ENCODE assay signal across 9 mouse cellular contexts in the genomic region with DNA sequence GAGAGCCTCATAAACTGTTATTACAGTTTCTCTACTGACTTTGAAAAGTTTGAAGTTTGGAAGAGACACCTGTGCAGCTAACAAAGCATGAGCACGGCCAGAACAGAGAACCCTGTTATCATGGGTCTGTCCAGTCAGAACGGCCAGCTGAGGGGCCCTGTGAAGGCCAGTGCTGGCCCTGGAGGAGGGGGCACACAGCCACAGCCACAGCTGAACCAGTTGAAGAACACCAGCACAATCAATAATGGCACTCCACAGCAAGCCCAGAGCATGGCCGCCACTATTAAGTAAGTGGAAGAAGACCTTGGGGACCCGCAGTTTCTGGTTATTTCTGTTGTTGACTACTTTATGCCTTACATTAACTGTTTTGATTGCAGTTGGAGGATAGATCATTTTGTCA. TPM values are rescaled to one million over a fixed set of nuclear protein-coding genes. Genes with fewer than 3 reads are reported as not detected.
DNase-seq lines count a peak whose midpoint lies in the region; ATAC-seq lines count a peak whose summit lies in the region.
"Had no signal": no experiment of that assay in that cellular context is flagged by ENCODE, and none has a peak within 500 bp of the region (broad histone marks: within the 10 kb centered on the region; RNA-seq: fewer than 3 reads in every experiment).

No protein-coding gene starts in this region.

- H3K9me3 ChIP-seq in heart, embryonic 13.5 days, result no peaks in the 10 kb centered on the region
- no peaks in the 10 kb centered on the region for H3K9me3 ChIP-seq in hindbrain, embryonic 13.5 days
- no peaks in the 10 kb centered on the region for H3K9me3 ChIP-seq in midbrain, embryonic 12.5 days

- peak overlapping the region; percentile 100 for H3K4me3 ChIP-seq in heart, embryonic 13.5 days
- H3K4me3 ChIP-seq in brown adipose tissue, adult 24 weeks (ENCODE audit: insufficient read depth, low read depth, low read length), result peak overlapping the region; percentile 39; the same call in 1 of the 2 replicates
- H3K4me3 ChIP-seq in hindbrain, embryonic 13.5 days, result peak overlapping the region; percentile 31
- peak overlapping the region; percentile 17 for H3K4me3 ChIP-seq in midbrain, embryonic 12.5 days

- H3K4me1 ChIP-seq in heart, embryonic 13.5 days, result peaks cover 45% of the 10 kb centered on the region
- peaks cover 13% of the 10 kb centered on the region for H3K4me1 ChIP-seq in brown adipose tissue, adult 24 weeks (ENCODE audit: control insufficient read depth, insufficient read depth, insufficient read length, low read length)
- H3K4me1 ChIP-seq in hindbrain, embryonic 13.5 days (replicated peaks), result peaks cover 42% of the 10 kb centered on the region
- peaks cover 31% of the 10 kb centered on the region for H3K4me1 ChIP-seq in midbrain, embryonic 12.5 days

- H3K4me2 ChIP-seq in heart, embryonic 13.5 days, result peak overlapping the region; percentile 74
- peak overlapping the region; percentile 68 for H3K4me2 ChIP-seq in hindbrain, embryonic 13.5 days
- H3K4me2 ChIP-seq in midbrain, embryonic 12.5 days (replicated peaks), result peak overlapping the region; percentile 60

- no peaks in the 10 kb centered on the region for H3K27me3 ChIP-seq in heart, embryonic 13.5 days (replicated peaks)
- no peaks in the 10 kb centered on the region for H3K27me3 ChIP-seq in hindbrain, embryonic 13.5 days
- no peaks in the 10 kb centered on the region for H3K27me3 ChIP-seq in midbrain, embryonic 12.5 days

- DNase-seq in heart, adult 18-20 months, result no peak
- DNase-seq in left cerebral cortex, adult 9 months (ENCODE audit: low spot score in 2 of 2), result no peak
- no peak for DNase-seq in layer of hippocampus, adult 8-10 months (ENCODE audit: low spot score in 2 of 2)
- DNase-seq in layer of hippocampus, postnatal 14 days (ENCODE audit: low spot score in 2 of 2), result no peak
- DNase-seq: adrenal gland, postnatal 36 days had no signal

- ATAC-seq in heart, embryonic 13.5 days (ENCODE audit: extremely low read depth, insufficient number of reproducible peaks, low FRiP score, low TSS enrichment), result no peak
- no peak for ATAC-seq in hindbrain, embryonic 13.5 days (ENCODE audit: low FRiP score)
- no peak for ATAC-seq in midbrain, embryonic 12.5 days (ENCODE audit: low FRiP score, low read depth)

- peaks cover 52% of the 10 kb centered on the region for H3K36me3 ChIP-seq in heart, embryonic 13.5 days
- peaks cover 39% of the 10 kb centered on the region for H3K36me3 ChIP-seq in hindbrain, embryonic 13.5 days
- H3K36me3 ChIP-seq in midbrain, embryonic 12.5 days, result peaks cover 42% of the 10 kb centered on the region

- H3K27ac ChIP-seq in heart, embryonic 13.5 days (replicated peaks), result no peak overlapping the region
- no peak overlapping the region for H3K27ac ChIP-seq in brown adipose tissue, adult 24 weeks (replicated peaks; ENCODE audit: low read depth, low read length)
- H3K27ac ChIP-seq in hindbrain, embryonic 13.5 days, result no peak overlapping the region
- no peak overlapping the region for H3K27ac ChIP-seq in midbrain, embryonic 12.5 days (replicated peaks)

- WGBS in heart, embryonic 13.5 days, result 39% methylated on average over 4 of the region's 4 CpGs
- WGBS in hindbrain, embryonic 13.5 days, result 58% methylated on average over 4 of the region's 4 CpGs
- WGBS in midbrain, embryonic 12.5 days, result 79% methylated on average over 4 of the region's 4 CpGs

- peak overlapping the region; percentile 61 for H3K9ac ChIP-seq in heart, embryonic 13.5 days
- H3K9ac ChIP-seq in hindbrain, embryonic 13.5 days, result peak overlapping the region; percentile 46
- no peak overlapping the region for H3K9ac ChIP-seq in midbrain, embryonic 12.5 days (replicated peaks)

RNA-seq across cellular contexts. Expression of a gene that starts 2.6 kb away (rescaled TPM):
- 9.8 and 11.0 TPM in 2 replicates for polyA plus RNA-seq in heart, embryonic 13.5 days (2015; fragmentation: Nextera tagmentation; extraction: Ambion mirVana)
- total RNA-seq in heart, adult 18-20 months (2021), result 10 to 100 TPM; 89.2 to 90.7 TPM
- polyA plus RNA-seq in brown adipose tissue, adult 24 weeks (2012; ENCODE audit: insufficient read depth, insufficient read length, missing spikeins), result 56.9 and 60.7 TPM in 2 replicates
- 26.1 and 28.2 TPM in 2 replicates for polyA plus RNA-seq in hindbrain, embryonic 13.5 days (2015; fragmentation: Nextera tagmentation; extraction: Ambion mirVana)
- polyA plus RNA-seq in midbrain, embryonic 12.5 days (2016; fragmentation: Nextera tagmentation; extraction: Ambion mirVana), result 23.8 and 25.2 TPM in 2 replicates
- total RNA-seq in layer of hippocampus, adult 8-10 months (2022), result 100 to 1,000 TPM; 130 to 145 (median 134) TPM
- 100 to 1,000 TPM; 107 TPM for total RNA-seq in layer of hippocampus, postnatal 14 days (2021)

RNA-seq across cellular contexts. Expression of a gene that starts 45.6 kb away (rescaled TPM):
- polyA plus RNA-seq in heart, embryonic 13.5 days (2015; fragmentation: Nextera tagmentation; extraction: Ambion mirVana), result not detected in 2 replicates
- total RNA-seq in heart, adult 18-20 months (2021), result 1 to 10 TPM in 1 of 2 experiments, under 1 TPM in 1; 0.37 to 2.8 TPM
- not detected in 2 replicates for polyA plus RNA-seq in brown adipose tissue, adult 24 weeks (2012; ENCODE audit: insufficient read depth, insufficient read length, missing spikeins)
- polyA plus RNA-seq in hindbrain, embryonic 13.5 days (2015; fragmentation: Nextera tagmentation; extraction: Ambion mirVana), result 0.10 TPM in 1 of 2 replicates, not detected in the other
- not detected in 2 replicates for polyA plus RNA-seq in midbrain, embryonic 12.5 days (2016; fragmentation: Nextera tagmentation; extraction: Ambion mirVana)
- not detected for total RNA-seq in layer of hippocampus, adult 8-10 months (2022)
- not detected for total RNA-seq in layer of hippocampus, postnatal 14 days (2021)
- total RNA-seq: adrenal gland, postnatal 36 days had no signal

Comparison
In these comparisons a context has a peak if more than half of its experiments do, and no peak if none do; other contexts are left out.
1. H3K4me3 ChIP-seq: peak in every context shown above with its lines; median percentile 100 in heart, embryonic 13.5 days; 39 in brown adipose tissue, adult 24 weeks; 31 in hindbrain, embryonic 13.5 days; 17 in midbrain, embryonic 12.5 days.